Mouse (Mus musculus): ENCODE results near the gene Tia1. TPM values are rescaled to one million over a fixed set of nuclear protein-coding genes. Genes with fewer than 3 reads are reported as not detected.

The Tia1 gene
- polyA plus RNA-seq, 1 experiment from 2014 or later, result 144 TPM

DNA sequence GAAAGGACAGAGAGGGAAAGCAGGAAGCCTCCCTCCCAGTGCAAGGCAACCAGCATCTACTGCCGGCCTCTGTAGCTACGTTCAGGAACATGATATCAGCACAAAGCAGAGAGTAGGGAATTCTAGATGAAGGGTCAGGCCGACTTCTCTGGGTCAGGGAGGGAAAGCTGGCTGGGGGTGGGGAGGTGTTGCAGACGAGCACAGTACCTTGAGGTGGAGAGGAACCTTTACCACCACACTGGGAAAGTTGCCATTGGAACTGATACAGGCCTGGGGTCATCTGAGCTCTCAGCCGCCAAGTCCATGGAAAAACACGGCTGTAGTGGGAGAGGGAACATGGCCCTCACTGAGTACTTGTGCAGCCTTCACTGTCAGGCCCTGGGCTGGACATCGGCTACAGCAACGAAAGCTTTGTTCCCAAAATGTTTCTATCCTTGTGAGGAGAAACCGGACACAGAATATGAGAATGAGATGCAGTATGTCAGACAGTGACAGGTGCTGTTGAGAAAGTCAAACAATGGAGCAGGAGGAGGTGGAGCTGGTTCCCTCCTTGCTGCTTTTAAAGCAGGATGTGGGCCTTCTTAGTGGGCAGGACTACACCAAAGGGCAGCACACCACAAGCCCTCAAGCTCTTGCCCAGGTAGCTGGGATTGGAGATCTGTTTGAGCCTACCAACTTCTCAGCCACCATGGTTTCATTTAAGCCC lies 71.6 kb downstream of the Tia1 start:
- 49% methylated on average over 9 of the region's 9 CpGs for WGBS (ENCODE audit: insufficient replicate concordance)
- H3K9ac ChIP-seq (ENCODE audit: low read depth, low read length), result no peak overlapping the region

DNA sequence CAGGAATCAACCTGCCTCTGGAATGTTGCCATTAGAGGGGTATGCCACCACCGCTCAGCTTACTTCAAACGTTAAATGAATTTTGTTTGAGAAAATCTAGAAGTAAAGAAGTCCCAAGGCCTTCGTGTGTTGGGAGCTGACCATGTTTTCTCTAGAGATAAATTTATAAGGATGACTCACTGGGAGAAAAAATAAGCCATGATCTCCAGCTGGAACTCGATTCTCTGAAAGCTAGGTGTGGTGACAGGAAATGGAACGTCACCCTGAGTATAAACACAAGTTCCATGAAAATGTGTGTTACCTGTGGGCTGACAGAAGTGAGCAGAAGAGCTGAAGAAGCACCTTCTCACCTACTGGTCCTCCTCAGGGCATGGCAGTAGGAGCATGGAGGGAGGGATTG lies 72.9 kb downstream of the Tia1 start:
- Histone ChIP-seq H3K27me3 (ENCODE audit: control insufficient read depth, insufficient read depth, low read length) (no peaks in the 10 kb centered on the region), H3K4me2 (no peak overlapping the region), H3K9me3 (replicated peaks; ENCODE audit: control insufficient read depth, low read length) (no peaks in the 10 kb centered on the region), H3K27ac (ENCODE audit: low read depth, low read length) (peak overlapping the region; percentile 30; the same call in 1 of the 2 replicates), H3K4me1 (ENCODE audit: control insufficient read depth, insufficient read depth, low read length) (peaks cover 28% of the 10 kb centered on the region), H3K36me3 (ENCODE audit: control insufficient read depth, insufficient read depth, low read length) (no peaks in the 10 kb centered on the region), H3K9ac (ENCODE audit: low read depth, low read length) (no peak overlapping the region), H3K4me3 (ENCODE audit: low read depth, low read length) (no peak overlapping the region)
- 65% methylated on average over 5 of the region's 5 CpGs for WGBS (ENCODE audit: insufficient replicate concordance)
- no peak for ATAC-seq (replicated peaks; ENCODE audit: insufficient number of reproducible peaks, low FRiP score, low TSS enrichment)

More for the DNA sequence above, 71.6 kb downstream of the Tia1 start:
- Histone ChIP-seq H3K27me3 (ENCODE audit: control insufficient read depth, insufficient read depth, low read length) (no peaks in the 10 kb centered on the region), H3K9me3 (replicated peaks; ENCODE audit: control insufficient read depth, low read length) (no peaks in the 10 kb centered on the region), H3K27ac (ENCODE audit: low read depth, low read length) (peak overlapping the region; percentile 54), H3K36me3 (ENCODE audit: control insufficient read depth, insufficient read depth, low read length) (no peaks in the 10 kb centered on the region), H3K4me1 (ENCODE audit: control insufficient read depth, insufficient read depth, low read length) (peaks cover 26% of the 10 kb centered on the region), H3K4me3 (ENCODE audit: low read depth, low read length) (no peak overlapping the region), H3K4me2 (no peak overlapping the region)
- no peak for ATAC-seq (replicated peaks; ENCODE audit: insufficient number of reproducible peaks, low FRiP score, low TSS enrichment)

DNA sequence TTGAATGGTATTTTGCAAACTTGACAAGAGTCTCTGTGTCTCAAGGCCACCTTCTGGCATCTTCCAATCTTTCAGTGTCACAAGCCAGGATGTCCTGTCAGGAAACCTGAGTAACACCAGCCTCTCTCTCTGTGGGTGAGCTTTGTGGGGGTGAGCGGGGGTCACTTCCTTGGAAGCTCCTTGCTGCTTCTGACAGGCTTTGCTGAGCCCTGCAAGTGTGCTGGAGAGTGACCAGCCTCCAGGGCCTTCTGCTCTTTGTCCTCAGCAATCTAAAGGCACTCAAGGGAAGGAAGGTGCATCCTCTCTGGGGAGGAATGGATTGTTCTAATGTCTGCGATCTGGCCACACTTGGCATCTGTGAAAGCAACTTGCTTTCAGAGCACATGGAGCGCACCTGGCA lies 75.3 kb downstream of the Tia1 start:
- Histone ChIP-seq H3K4me1 (ENCODE audit: control insufficient read depth, insufficient read depth, low read length) (peaks cover 21% of the 10 kb centered on the region), H3K4me3 (ENCODE audit: low read depth, low read length) (no peak overlapping the region), H3K36me3 (ENCODE audit: control insufficient read depth, insufficient read depth, low read length) (no peaks in the 10 kb centered on the region), H3K4me2 (no peak overlapping the region), H3K9ac (ENCODE audit: low read depth, low read length) (no peak overlapping the region), H3K9me3 (replicated peaks; ENCODE audit: control insufficient read depth, low read length) (no peaks in the 10 kb centered on the region), H3K27ac (ENCODE audit: low read depth, low read length) (peak overlapping the region; percentile 73), H3K27me3 (ENCODE audit: control insufficient read depth, insufficient read depth, low read length) (no peaks in the 10 kb centered on the region)
- 56% methylated on average over 3 of the region's 3 CpGs for WGBS (ENCODE audit: insufficient replicate concordance)
- no peak for ATAC-seq (replicated peaks; ENCODE audit: insufficient number of reproducible peaks, low FRiP score, low TSS enrichment)

DNA sequence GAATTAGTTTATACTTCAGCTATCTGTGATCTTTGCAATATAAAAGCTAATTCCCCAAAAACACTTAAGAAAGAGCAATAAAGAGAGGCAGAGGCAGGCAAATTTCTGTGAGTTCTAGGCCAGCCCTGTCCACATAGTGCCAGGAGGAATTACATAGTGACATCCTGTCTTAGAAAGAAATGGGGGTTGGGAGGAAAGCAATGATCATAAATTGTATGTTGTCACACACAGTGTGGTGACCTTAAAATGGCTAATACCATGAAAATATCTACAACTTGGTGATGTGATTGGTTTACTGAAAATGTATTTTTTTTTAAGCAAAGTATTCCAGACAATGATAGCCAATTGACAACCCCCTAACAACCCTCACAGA lies 75.8 kb downstream of the Tia1 start:
- Histone ChIP-seq H3K4me3 (ENCODE audit: low read depth, low read length) (no peak overlapping the region), H3K9me3 (replicated peaks; ENCODE audit: control insufficient read depth, low read length) (no peaks in the 10 kb centered on the region), H3K27ac (ENCODE audit: low read depth, low read length) (peak overlapping the region; percentile 73), H3K27me3 (ENCODE audit: control insufficient read depth, insufficient read depth, low read length) (no peaks in the 10 kb centered on the region), H3K4me2 (no peak overlapping the region), H3K9ac (ENCODE audit: low read depth, low read length) (0 out of 2 replicates have a peak overlapping the region, but pooled peaks have one; percentile 0), H3K4me1 (ENCODE audit: control insufficient read depth, insufficient read depth, low read length) (peaks cover 21% of the 10 kb centered on the region), H3K36me3 (ENCODE audit: control insufficient read depth, insufficient read depth, low read length) (no peaks in the 10 kb centered on the region)
- ATAC-seq (replicated peaks; ENCODE audit: insufficient number of reproducible peaks, low FRiP score, low TSS enrichment), result no peak

DNA sequence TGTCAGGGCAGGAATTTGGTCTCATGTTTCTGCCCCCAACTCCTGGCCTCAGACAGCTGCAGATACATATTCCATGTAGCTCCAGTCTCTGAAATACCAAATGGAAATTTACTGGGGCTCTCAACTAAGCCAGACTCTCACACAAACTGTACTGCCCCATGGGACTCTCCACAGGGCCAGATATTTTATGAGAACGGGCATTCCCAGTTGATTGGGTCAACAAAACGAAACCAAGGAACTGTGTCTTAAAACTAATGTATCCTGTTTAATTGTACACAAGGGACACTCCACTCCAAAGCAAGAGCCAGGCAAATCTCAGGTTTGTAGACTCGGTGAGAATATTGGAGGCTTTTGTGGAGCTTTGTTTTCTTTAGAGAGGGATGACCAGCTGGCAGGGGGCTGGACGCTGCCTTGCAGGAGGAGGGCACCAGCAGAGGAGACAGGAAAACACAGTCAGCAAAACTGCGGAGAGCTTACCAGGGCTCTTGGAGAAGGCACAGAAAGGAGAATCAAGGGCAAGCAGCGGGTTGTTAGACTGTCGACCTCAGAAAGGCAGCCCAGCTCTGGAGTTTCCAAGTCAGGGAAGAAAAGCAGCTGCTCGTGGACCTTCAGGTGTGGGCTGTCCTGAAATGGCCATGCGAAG lies 76.3 kb downstream of the Tia1 start:
- 33% methylated on average over 9 of the region's 9 CpGs for WGBS (ENCODE audit: insufficient replicate concordance)
- Histone ChIP-seq H3K9ac (ENCODE audit: low read depth, low read length) (peak overlapping the region; percentile 0), H3K9me3 (replicated peaks; ENCODE audit: control insufficient read depth, low read length) (no peaks in the 10 kb centered on the region), H3K27me3 (ENCODE audit: control insufficient read depth, insufficient read depth, low read length) (no peaks in the 10 kb centered on the region), H3K36me3 (ENCODE audit: control insufficient read depth, insufficient read depth, low read length) (no peaks in the 10 kb centered on the region), H3K4me1 (ENCODE audit: control insufficient read depth, insufficient read depth, low read length) (peaks cover 21% of the 10 kb centered on the region), H3K4me2 (peak overlapping the region; percentile 25), H3K4me3 (ENCODE audit: low read depth, low read length) (no peak overlapping the region), H3K27ac (ENCODE audit: low read depth, low read length) (peak overlapping the region; percentile 73)
- no peak for ATAC-seq (replicated peaks; ENCODE audit: insufficient number of reproducible peaks, low FRiP score, low TSS enrichment)

DNA sequence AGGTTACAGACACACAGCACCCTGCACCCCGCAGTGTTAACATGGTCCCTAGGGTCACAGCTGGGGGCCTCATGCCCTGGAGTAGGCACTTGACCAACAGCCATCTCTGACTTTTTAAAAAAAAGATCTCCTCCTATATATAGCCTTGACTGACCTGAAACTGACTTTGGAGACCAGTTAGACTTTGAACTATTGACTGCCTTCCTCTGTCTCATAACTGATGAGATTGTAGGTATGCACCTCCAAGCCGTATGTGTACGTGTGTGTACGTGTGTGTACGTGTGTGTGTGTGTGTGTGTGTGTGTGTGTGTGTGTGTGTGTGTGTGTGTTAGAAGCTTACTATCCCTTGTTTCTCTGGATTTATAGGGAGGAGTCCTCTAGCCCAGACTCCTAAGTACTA lies 77.9 kb downstream of the Tia1 start:
- Histone ChIP-seq H3K4me2 (no peak overlapping the region), H3K4me3 (ENCODE audit: low read depth, low read length) (no peak overlapping the region), H3K27ac (ENCODE audit: low read depth, low read length) (no peak overlapping the region), H3K36me3 (ENCODE audit: control insufficient read depth, insufficient read depth, low read length) (no peaks in the 10 kb centered on the region), H3K4me1 (ENCODE audit: control insufficient read depth, insufficient read depth, low read length) (peaks cover 21% of the 10 kb centered on the region), H3K9ac (ENCODE audit: low read depth, low read length) (no peak overlapping the region), H3K27me3 (ENCODE audit: control insufficient read depth, insufficient read depth, low read length) (no peaks in the 10 kb centered on the region), H3K9me3 (replicated peaks; ENCODE audit: control insufficient read depth, low read length) (no peaks in the 10 kb centered on the region)
- no peak for ATAC-seq (replicated peaks; ENCODE audit: insufficient number of reproducible peaks, low FRiP score, low TSS enrichment)
- WGBS (ENCODE audit: insufficient replicate concordance), result 81% methylated on average over 5 of the region's 5 CpGs

Other genes starting within 250 kb of the Tia1 start
- 3.0 and 4.1 TPM in 2 replicates for gene Tgfa, start 209.0 kb upstream of the Tia1 start, polyA plus RNA-seq (2014; fragmentation: Nextera tagmentation; extraction: Ambion mirVana)
- gene Fam136a, start 38.6 kb upstream of the Tia1 start, polyA plus RNA-seq (2014; fragmentation: Nextera tagmentation; extraction: Ambion mirVana), result 118 and 127 TPM in 2 replicates
- gene Snrpg, start 32.9 kb upstream of the Tia1 start, polyA plus RNA-seq (2014; fragmentation: Nextera tagmentation; extraction: Ambion mirVana), result 389 and 393 TPM in 2 replicates
- 50.0 and 52.6 TPM in 2 replicates for gene Pcyox1, start 7.1 kb upstream of the Tia1 start, polyA plus RNA-seq (2014; fragmentation: Nextera tagmentation; extraction: Ambion mirVana)
- not detected in 2 replicates for gene Gm44790, start 22.4 kb downstream of the Tia1 start, polyA plus RNA-seq (2014; fragmentation: Nextera tagmentation; extraction: Ambion mirVana)
- gene C87436, start 34.2 kb downstream of the Tia1 start, polyA plus RNA-seq (2014; fragmentation: Nextera tagmentation; extraction: Ambion mirVana), result 15.2 and 16.7 TPM in 2 replicates
- 312 and 348 TPM in 2 replicates for gene Pcbp1, start 122.1 kb downstream of the Tia1 start, polyA plus RNA-seq (2014; fragmentation: Nextera tagmentation; extraction: Ambion mirVana)
- not detected in 2 replicates for gene Asprv1, start 223.9 kb downstream of the Tia1 start, polyA plus RNA-seq (2014; fragmentation: Nextera tagmentation; extraction: Ambion mirVana)